Mouse (Mus musculus): Measurements from ENCODE around the gene Dnah7b. TPM values are rescaled to one million over a fixed set of nuclear protein-coding genes. Genes with fewer than 3 reads are reported as not detected.
"Not testable (repeated sequence)": the region's sequence is repeated elsewhere in the genome, so short reads cannot be mapped to it uniquely, and the experiment has no call there.

Gene Dnah7b
- polyA plus RNA-seq, 1 experiment from 2014 or later, result 1.3 TPM

DNA sequence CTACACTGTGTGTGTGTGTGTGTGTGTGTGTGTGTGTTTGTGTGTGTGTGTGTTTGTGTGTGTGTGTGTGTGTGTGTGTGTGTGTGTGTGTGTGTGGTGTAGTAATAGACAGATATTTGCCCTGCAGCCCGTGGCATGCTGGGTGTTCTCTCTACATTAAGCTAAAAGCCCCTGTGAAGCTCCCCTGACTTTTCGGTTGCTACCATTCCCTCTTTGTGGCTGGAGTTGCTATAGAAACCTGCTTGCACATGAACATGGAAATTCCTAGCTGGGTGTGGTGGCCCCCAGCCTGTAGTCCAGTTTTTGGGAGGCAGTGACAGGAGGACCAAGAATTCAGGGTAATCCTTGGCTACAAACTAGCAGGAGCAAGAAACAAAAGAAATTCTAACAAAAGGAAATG lies 130.7 kb downstream of the Dnah7b start:
- 57% methylated on average over 2 of the region's 2 CpGs for WGBS
- not testable (repeated sequence) for H3K9me3 ChIP-seq; ATAC-seq (ENCODE audit: insufficient read depth, low FRiP score, low read depth); H3K4me3 ChIP-seq (replicated peaks); H3K36me3 ChIP-seq; H3K27ac ChIP-seq; H3K9ac ChIP-seq; H3K27me3 ChIP-seq (replicated peaks); H3K4me1 ChIP-seq; H3K4me2 ChIP-seq

DNA sequence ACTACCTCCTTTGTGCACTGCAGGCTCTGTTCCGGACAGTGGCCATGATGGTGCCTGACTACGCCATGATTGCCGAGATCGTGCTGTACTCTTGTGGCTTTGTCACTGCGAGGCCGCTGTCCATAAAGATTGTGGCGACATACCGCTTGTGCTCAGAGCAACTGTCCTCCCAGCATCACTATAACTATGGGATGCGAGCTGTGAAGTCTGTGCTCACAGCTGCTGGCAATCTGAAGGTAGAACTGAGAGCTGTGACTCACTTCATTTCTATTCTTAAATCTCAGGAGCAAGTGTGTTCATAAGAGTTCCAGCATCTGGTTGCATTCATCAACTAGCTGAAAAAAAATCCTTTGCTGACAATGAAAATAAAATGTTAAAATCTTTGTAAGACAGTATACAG lies 135.1 kb downstream of the Dnah7b start:
- H3K9ac ChIP-seq; H3K4me3 ChIP-seq (replicated peaks); H3K27me3 ChIP-seq (replicated peaks); ATAC-seq (ENCODE audit: insufficient read depth, low FRiP score, low read depth); H3K36me3 ChIP-seq; H3K4me1 ChIP-seq; H3K9me3 ChIP-seq; H3K27ac ChIP-seq; H3K4me2 ChIP-seq: not testable (repeated sequence)
- WGBS, result 93% methylated on average over 9 of the region's 9 CpGs

DNA sequence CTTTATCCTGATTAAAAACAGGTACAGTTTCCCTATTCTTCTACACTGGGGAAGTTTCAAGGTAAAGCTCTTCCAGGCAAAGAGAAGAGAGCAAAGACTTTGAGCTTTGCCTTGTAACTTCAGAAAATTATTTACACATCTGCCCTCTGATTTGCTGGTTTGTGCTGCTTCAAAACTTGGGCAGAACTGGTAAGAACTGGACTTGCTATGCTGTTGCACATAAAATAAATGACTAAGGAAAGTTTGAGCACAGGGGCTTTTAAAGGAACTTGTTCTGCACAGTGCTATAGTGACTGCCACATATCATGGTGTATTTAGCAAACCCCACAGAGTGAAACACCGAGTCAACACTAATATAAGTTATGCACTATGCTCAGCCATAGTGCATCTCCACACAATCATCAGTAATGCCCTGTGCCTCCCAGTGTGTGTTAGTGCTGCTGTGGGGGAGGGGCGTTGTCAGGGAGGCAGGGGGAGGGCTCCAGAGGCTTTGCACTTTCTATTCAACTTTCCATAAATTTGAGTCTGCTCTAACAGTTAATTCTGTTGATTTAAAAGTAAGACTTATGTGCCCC lies 144.0 kb downstream of the Dnah7b start:
- WGBS, result 74% methylated on average over 2 of the region's 2 CpGs
- H3K4me2 ChIP-seq, result not testable (repeated sequence)

DNA sequence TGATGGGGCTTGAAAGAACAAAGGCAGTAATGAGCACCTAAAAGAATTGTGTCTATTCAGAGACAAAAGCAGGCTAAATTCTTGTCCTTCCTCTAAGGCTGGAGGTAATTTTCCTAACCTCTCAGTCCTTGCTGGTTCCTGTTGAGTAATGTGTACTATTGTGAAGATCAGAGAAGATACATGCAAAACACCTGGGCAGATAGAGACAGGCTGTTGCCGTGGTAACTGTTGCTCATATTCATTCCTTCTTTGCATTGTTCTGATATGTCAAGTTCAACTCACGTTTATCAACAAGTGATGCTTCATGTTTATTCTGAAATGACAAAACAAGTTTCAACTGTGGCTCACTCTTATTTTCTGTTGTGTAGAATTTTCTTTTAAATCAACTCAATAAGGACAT lies 156.6 kb downstream of the Dnah7b start:
- not testable (repeated sequence) for H3K9ac ChIP-seq; H3K27me3 ChIP-seq (replicated peaks); H3K9me3 ChIP-seq; H3K27ac ChIP-seq; H3K4me3 ChIP-seq (replicated peaks); H3K4me1 ChIP-seq; H3K4me2 ChIP-seq; ATAC-seq (ENCODE audit: insufficient read depth, low FRiP score, low read depth); H3K36me3 ChIP-seq
- 78% methylated on average over 2 of the region's 2 CpGs for WGBS

More for the DNA sequence above, 144.0 kb downstream of the Dnah7b start:
- H3K27me3 ChIP-seq (replicated peaks); H3K9me3 ChIP-seq; H3K4me3 ChIP-seq (replicated peaks); H3K36me3 ChIP-seq; ATAC-seq (ENCODE audit: insufficient read depth, low FRiP score, low read depth); H3K9ac ChIP-seq; H3K27ac ChIP-seq; H3K4me1 ChIP-seq: not testable (repeated sequence)

DNA sequence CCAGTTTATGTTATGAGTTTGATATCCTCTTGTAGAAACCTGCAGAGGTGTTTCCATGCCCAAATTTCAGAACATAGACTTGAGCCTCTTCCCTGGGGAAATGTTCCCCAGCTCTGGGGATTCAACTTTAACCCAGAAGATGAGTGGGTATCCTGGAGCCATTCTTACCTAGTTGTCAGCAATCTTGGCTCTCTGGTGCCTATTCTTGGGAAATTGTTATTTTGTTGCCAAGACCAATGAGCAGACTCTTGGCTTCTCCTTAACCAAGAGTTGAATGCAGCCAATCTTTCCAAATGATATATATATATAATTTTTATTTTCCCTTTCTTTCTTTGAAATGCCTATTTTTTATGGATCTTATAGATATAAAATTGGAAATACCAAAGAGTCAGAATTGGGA lies 160.0 kb downstream of the Dnah7b start:
- not testable (repeated sequence) for H3K36me3 ChIP-seq; H3K4me3 ChIP-seq (replicated peaks); H3K9me3 ChIP-seq; ATAC-seq (ENCODE audit: insufficient read depth, low FRiP score, low read depth); H3K9ac ChIP-seq; H3K4me2 ChIP-seq; H3K27ac ChIP-seq; H3K27me3 ChIP-seq (replicated peaks); H3K4me1 ChIP-seq

DNA sequence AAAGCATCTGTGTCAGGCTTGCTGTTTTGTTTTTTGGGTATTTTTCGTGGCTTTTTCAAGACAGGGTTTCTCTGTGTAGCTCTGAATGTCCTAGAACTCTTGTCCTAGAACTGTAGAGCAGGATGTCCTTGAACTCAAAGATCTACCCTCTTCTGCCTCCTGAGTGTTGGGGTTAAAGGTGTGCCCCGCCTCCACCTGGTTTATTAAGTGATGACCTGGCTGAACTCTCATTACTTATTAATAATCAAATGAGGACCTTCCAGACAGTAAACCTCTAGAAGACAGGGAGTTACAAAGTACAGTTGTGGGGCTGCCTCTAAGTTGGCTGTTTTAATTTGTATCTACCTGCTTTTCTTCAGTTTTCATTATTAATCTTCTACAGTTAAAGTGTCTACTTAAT lies 202.7 kb downstream of the Dnah7b start:
- H3K36me3 ChIP-seq; H3K27me3 ChIP-seq (replicated peaks); H3K9me3 ChIP-seq; H3K4me2 ChIP-seq; H3K4me1 ChIP-seq; ATAC-seq (ENCODE audit: insufficient read depth, low FRiP score, low read depth); H3K27ac ChIP-seq; H3K9ac ChIP-seq; H3K4me3 ChIP-seq (replicated peaks): not testable (repeated sequence)
- 69% methylated on average over 2 of the region's 2 CpGs for WGBS

DNA sequence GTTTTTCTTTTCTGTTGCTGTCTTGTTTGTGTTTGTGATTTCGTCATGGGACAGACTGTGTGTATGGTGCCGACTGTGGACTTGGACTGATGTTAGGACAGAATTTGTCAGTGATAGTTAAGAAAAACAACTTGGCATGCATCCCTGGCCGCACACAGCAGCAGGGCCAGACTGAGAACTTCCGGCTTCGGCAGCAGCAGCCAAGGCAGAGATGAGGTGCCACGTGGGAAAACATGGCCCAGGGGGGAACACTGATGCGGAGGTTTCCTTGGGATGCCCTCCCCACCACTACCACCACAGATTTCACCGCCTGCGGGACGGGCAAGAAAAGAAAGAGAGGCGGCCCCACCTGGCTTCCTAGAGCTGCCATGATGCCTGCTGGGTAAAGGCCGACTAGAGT lies 205.8 kb downstream of the Dnah7b start:
- no peak for ATAC-seq (ENCODE audit: insufficient read depth, low FRiP score, low read depth)
- 81% methylated on average over 12 of the region's 12 CpGs for WGBS

DNA sequence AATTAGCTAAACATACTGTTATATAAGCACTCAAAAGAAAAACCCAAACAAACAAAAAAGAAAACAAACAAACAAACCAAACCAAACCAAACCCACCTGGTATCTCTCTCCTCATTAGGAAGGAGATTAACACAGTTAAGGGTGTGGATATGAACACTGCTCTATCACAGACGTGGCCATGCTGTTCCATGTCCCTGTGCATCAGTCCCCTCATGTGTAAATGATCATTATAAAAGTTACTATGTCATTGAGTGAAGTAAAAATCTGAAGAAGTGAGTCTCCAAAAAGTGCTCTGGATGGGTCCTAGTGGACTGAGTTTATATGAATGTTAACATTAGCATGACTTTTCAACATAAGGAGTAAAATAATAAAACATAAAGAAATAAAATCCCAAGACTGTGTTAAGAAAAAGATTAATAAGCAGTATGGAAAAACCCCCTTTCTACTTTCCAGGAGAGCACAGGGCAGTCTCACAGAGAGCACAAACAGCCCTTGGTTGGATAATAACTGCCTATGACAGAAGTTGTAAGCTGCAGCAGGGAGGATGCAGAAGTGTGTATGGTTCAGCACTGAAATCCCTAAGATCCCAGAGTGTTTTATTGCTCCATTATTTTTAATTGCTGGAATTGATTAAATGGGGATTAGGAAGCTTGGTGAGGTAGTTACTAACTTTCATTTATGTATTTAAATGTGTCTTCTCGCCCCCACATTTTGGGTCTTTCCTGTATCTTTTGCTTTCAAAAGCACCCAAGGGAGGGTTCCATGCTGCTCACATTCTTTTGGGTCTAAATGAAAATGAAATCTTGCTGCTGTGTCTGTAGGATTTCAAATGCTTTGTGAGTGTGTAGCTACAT lies 212.2 kb downstream of the Dnah7b start:
- not testable (repeated sequence) for H3K9me3 ChIP-seq; H3K4me1 ChIP-seq; H3K27me3 ChIP-seq (replicated peaks); H3K4me2 ChIP-seq; H3K27ac ChIP-seq; H3K4me3 ChIP-seq (replicated peaks); H3K9ac ChIP-seq; ATAC-seq (ENCODE audit: insufficient read depth, low FRiP score, low read depth); H3K36me3 ChIP-seq
- WGBS, result 70% methylated on average over 2 of the region's 2 CpGs

More for the DNA sequence above, 205.8 kb downstream of the Dnah7b start:
- H3K27me3 ChIP-seq (replicated peaks), result no peaks in the 10 kb centered on the region
- no peaks in the 10 kb centered on the region for H3K9me3 ChIP-seq
- H3K27ac ChIP-seq, result no peak overlapping the region
- H3K4me2 ChIP-seq, result no peak overlapping the region
- no peaks in the 10 kb centered on the region for H3K4me1 ChIP-seq
- no peaks in the 10 kb centered on the region for H3K36me3 ChIP-seq
- H3K4me3 ChIP-seq (replicated peaks), result no peak overlapping the region
- no peak overlapping the region for H3K9ac ChIP-seq

DNA sequence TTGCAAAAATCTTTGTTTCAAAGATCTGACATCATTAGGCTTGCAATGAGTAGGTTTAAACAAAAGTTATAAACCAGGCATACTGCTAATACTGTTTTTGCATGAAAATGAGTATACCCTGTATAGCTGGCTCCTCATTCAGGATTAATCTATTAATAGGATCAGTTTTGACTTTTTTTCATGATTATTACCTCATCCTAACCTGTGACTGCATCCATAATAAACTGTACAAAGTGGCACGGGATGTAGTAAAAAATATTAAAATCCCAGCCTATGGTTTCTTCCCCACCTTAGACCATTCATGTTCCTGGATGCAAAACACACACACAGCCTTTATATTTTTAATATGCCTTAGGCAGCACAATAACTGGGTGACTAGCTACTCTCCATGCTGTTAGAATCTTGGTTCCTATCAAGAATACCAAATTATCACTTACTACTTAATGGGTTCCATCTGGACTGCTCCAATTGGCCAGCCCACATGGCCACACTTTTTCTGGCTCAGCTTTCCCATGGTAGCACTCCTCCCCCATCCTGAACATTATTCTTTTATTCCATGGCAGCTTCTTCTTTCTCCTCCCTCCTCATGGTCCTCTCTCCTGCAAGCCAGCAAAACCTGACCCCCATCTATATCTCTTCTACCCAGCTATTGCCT lies 212.9 kb downstream of the Dnah7b start:
- 93% methylated on average over 1 of the region's 1 CpGs for WGBS
- H3K9me3 ChIP-seq; H3K27ac ChIP-seq; H3K36me3 ChIP-seq; ATAC-seq (ENCODE audit: insufficient read depth, low FRiP score, low read depth); H3K4me2 ChIP-seq; H3K4me3 ChIP-seq (replicated peaks); H3K27me3 ChIP-seq (replicated peaks); H3K9ac ChIP-seq; H3K4me1 ChIP-seq: not testable (repeated sequence)

DNA sequence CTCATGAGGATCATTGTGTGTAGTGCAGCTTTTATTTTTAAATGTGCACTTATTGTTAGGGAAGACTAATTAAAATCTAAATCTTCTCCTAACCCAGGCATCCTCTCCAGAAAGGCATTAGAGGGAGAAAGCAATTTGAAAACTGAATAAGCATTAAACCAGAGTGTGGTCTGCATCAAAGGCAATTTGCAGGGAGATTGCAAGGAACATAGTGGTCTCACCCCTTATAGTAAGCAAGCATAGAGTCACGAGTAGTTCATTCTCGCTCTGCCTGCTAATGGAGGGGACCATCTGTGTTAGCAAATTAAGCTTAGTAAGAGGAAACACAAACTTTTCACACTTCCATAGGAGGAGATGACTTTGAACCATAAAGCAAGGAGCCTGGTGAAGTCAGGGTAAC lies 228.3 kb downstream of the Dnah7b start:
- not testable (repeated sequence) for H3K27me3 ChIP-seq (replicated peaks); H3K9ac ChIP-seq; H3K4me1 ChIP-seq; H3K4me2 ChIP-seq; H3K27ac ChIP-seq; H3K36me3 ChIP-seq; ATAC-seq (ENCODE audit: insufficient read depth, low FRiP score, low read depth); H3K4me3 ChIP-seq (replicated peaks); H3K9me3 ChIP-seq
- 75% methylated on average over 2 of the region's 2 CpGs for WGBS

DNA sequence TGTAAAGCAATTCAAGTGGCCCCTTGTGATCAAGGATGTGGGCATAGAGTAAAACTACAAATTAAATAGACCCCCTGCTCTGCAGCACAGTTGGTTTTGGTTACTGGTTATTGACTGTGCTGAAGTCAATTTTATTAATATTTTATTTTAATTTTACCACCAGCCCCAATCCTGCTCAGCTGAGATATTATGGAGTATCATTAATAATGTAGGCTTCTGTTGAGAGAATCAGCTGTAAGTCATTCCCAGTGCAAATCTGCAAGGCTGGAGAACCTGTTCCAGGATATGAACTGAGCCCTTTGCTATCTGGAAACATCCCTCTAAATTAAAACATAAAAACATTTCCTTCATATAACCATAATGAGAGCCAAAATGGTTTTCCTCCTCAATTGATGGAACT lies 259.8 kb downstream of the Dnah7b start:
- H3K4me3 ChIP-seq (replicated peaks); H3K9ac ChIP-seq; H3K27ac ChIP-seq; H3K4me2 ChIP-seq; H3K4me1 ChIP-seq; H3K27me3 ChIP-seq (replicated peaks); ATAC-seq (ENCODE audit: insufficient read depth, low FRiP score, low read depth); H3K36me3 ChIP-seq; H3K9me3 ChIP-seq: not testable (repeated sequence)

DNA sequence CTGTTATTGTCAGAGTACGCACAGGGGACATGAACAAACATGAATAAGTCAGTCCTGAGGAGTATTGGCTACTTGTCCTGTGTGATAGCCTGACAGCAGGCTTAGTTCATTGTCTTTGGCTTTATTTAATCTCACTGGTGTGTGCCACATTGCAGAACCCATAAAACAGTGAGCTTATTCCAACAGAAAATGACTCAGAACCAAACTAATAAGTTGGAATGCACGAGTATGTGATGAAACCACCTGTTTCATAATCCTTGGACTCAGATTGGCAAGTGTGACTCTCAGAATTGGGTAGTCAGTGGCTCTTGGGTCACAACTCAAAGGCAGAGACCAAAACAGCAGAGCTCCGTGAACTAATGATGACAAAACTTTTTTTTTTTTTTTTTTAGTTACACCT lies 279.2 kb downstream of the Dnah7b start:
- H3K9me3 ChIP-seq; H3K36me3 ChIP-seq; H3K9ac ChIP-seq; H3K27me3 ChIP-seq (replicated peaks); H3K27ac ChIP-seq; H3K4me2 ChIP-seq; H3K4me3 ChIP-seq (replicated peaks); H3K4me1 ChIP-seq; ATAC-seq (ENCODE audit: insufficient read depth, low FRiP score, low read depth): not testable (repeated sequence)
- WGBS, result 81% methylated on average over 3 of the region's 3 CpGs
